Mouse (Mus musculus): ENCODE measurements around the gene Diaph2.
"Not testable (repeated sequence)": the region's sequence is repeated elsewhere in the genome, so short reads cannot be mapped to it uniquely, and the experiment has no call there.

Diaph2 gene

DNA sequence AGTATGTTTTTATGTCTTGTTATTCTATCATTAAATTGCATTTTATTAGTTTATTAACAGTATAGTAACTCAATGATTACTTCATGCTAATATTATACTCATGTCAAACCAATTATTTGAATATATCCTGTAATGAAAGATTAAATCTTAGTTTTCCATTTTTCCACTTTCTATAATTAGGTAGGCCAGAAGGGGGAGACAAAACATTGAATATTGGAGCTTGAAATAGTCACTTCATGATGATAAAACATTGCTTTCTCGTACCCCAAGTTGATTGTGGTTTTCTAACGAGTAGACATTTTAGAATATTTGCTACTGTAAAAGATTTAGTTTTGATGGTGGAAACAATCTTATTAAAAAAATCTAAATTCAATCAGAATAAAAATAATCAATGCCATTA is 82.4 kb downstream of the Diaph2 start:
- no peak for DNase-seq (ENCODE audit: low spot score)

DNA sequence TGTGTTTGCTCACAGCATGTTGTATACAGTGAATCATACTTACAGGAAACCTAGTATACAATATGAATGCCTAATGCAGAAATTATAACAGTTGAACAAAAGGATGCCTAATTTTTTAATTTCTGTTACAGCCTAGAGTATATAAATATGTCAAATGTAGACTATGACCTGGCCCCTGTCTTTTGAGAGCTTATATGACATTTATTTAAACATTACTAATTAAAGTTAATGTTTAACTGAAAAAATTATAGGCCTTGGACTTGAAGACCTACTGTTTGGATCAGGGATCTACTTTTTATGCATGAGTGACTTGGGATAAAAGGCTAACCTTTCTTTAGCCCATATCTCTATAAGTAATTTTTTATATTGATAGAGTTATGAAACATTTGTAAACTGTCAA is 84.3 kb downstream of the Diaph2 start:
- no peak for DNase-seq (ENCODE audit: low spot score)

DNA sequence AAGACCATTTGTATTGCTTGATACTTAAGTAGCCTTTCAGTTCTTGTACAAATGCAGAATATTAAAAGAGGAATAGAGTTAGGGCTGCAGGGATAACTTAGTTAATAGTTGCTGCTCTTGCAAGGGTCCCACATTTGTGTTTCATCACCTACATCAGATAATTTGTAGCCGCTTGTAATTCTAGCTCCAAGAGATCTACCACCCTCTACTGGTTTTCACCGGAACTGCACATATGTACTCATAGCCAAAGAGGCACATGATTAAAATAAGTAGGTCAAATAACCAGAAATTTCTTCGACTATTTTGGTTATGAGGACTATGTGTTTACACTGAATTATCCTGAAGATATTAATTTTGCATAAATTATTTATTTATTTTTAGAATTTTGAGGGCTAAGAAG is 134.9 kb downstream of the Diaph2 start:
- peak; percentile 10 for DNase-seq (ENCODE audit: low spot score)

DNA sequence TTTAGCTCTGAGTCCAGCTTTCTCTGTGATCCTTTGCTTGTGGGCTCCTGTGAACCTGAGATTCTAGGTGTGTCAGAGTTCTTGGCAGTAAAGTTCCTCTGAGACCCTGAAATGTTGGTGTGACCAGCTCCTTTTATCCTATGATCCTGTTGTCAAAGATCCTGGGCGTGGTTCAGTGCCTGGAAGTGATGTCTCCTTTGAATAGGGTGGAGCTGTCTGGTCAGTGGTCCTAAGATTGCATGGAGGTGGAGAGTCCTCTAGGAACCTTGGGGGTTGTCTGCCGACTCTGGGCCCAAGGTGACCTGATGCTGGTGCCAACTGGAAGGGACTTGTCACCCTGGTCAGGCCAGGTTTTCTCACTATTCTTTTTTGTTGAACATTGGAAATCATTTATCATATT is 176.3 kb downstream of the Diaph2 start:
- no peak for DNase-seq (ENCODE audit: low spot score)

DNA sequence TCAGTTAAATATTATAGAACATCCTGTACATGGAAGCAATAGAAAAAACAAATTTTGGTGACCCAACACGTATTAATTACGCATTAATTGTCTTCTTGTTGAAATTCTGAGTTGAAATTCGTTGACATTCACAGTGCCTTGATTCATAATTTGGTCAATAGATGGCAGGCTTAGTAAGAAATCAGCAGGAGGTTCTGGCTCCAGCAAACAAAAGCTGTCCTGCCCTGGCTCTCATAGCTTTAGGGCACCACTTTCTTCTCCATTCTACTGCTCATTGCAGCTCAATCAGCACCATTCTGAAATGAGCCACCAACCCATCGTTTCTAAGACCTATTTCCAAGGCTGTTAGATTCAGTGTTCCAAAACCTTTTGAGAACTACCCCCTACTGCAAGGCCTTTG is 225.3 kb downstream of the Diaph2 start:
- DNase-seq (ENCODE audit: low spot score) = no peak

DNA sequence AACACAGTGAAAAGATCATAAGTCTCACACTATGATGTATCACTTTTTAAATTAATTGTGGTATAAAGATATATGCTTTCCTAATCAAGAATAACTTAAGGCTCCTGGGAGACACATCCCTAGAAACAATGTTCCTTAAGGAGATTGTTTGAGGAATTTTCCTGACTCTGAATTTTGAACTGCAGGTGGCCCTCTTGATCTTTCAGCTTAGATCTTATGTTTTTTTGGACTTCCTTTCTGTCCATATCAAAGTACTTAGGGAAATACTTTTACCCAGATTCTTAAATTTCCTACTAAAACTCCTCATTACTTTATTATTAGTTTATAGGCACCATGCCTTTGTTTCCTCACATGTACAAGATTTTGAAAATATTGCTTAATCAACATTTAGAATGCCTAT is 258.7 kb downstream of the Diaph2 start:
- no peak for DNase-seq (ENCODE audit: low spot score)

DNA sequence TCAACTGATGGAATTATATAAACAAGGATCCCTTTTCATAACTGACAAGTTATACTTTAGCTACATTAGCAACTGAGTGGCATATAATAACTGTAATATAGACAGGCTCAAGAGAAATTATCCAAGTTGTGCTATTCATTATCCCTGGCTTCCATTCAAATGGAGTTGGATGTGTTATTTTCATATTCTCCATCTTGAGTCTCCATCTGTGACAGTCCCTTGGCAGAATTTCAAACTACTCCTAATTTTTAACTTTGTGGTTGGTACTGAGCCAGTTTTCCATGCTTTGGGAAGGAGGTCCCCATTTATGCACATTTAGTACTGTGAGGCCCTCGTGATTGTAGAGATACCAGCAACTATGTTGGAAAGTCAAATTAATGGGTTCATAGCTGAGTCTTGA is 270.2 kb downstream of the Diaph2 start:
- DNase-seq (ENCODE audit: low spot score) = no peak

DNA sequence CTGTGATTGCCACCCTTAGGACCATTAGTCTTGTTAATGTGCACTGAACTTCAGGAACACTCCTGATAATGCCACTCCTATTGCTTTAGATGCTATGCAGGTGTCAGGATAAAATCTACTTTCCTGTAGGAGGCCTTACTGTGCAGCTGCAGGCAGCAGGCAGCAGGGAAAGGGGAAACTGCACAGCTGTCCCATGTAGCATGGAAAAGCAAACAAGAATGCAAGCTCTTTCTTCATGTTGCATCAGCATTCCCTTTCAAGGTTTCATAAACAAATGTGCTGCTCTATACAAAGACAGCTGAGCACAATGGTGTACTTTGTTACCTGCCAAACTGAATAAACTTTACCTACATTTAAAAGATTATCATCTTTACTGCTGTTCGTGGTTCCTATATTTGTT is 295.0 kb downstream of the Diaph2 start:
- DNase-seq (ENCODE audit: low spot score) = no peak

DNA sequence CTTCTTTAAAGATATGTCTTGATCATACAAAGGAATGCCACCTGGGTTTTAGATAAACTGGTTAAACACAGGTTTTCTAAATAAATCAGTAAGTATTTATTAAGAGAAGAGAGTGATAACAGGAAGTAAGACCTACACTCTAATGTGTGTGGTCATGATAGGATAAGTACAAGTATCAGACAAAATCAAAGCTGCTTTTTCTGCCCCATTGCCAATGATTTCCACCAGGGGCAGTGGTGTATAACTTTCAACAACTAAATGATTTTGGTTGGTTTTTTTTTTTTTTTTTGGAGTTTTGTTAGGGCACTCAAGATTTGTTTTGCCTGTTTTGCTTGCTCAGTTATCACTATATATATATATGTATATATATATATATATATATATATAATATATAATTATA is 399.7 kb downstream of the Diaph2 start:
- DNase-seq (ENCODE audit: low spot score) = no peak

DNA sequence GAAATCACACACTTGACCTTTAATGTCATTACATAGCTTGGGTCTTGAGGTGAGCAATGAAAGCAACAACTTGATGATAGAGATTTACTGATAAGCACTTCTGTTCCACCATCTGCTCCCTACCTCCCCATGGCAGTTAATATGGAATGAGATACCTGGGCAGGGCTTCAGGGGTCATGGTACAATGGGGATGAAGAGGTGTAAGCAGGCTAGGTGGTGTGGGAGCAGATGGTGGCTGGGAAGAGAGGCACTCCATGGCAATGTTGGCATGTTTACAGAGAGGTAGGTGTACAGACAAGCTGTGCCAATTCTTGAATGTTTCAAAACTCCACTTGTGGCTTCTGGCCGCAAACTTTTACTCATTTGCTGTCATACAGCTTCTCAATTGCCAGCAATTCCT is 402.6 kb downstream of the Diaph2 start:
- no peak for DNase-seq (ENCODE audit: low spot score)

DNA sequence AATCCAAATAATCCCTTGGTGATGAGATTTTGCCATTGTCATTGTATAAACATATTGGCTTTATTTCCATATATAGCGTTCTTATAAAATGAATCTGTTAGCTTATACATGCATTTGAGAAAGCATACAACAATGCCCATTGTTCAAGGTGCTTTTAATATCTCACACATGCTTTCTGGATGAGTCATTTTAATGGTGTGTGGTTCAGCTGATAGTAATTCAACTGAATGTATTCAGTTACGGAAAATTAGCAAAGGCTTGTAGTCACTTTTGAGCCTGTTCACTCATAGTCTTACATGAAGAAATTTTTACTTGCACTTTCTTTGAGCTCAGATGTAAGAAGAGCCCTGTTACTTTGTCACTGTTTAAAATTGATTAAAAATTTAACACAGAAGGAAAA is 423.6 kb downstream of the Diaph2 start:
- DNase-seq (ENCODE audit: low spot score) = no peak

DNA sequence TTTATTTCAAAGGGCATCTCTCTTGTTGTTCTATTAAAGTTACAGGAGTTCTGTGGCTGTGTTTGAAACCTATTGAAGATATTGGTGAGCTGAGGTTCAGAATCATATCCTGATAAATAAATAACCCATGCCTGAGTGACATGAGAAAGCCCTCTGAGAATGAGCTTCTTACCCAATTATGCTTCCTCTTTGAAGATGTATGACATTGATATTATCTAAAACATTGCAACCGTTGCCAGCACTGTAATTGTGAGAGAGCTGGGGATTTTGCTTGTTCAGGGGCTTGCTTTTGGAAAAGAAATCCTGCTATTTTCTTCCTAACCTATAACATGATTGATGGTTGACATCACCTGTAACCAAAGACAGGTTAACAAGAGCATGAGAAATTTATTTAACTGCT is 438.3 kb downstream of the Diaph2 start:
- DNase-seq (ENCODE audit: low spot score) = no peak

DNA sequence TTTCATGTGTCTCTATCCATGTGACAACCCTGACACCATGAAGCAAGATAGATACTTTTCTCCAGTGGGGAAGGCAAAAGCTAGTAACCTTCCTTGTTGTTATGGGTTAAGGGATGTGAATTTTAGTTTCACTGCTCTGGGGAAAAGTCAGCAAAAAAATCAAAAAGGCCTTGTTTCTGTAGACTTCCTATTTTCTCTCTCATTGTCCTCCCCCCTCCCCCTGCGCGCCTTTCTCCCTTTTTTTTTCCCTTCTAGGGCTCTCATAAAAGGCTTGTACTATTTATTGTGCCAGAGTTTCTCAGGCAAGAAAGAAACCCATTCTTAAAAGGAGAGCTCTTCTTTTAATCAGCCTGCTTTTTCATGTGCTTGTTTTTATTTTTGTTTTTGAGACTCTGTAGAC is 438.9 kb downstream of the Diaph2 start:
- no peak for DNase-seq (ENCODE audit: low spot score)

DNA sequence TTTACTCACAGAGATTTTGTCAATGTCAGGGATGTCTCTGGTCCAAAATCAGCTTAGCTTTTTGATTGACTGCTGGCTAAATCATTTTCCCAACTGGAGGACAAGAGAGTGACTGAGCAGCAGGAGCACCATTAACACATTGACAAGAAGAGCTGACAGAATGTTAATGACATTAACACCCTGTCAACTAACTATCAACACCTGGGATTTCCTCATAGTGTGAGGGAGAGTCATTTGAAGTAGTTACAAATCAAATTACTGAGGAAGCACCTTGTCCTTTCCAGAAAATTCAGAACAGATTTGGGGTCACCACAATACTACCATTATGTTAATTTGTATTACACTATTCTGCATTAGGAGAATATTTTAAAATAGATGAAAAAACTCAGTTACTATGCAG is 439.7 kb downstream of the Diaph2 start:
- DNase-seq (ENCODE audit: low spot score) = no peak

DNA sequence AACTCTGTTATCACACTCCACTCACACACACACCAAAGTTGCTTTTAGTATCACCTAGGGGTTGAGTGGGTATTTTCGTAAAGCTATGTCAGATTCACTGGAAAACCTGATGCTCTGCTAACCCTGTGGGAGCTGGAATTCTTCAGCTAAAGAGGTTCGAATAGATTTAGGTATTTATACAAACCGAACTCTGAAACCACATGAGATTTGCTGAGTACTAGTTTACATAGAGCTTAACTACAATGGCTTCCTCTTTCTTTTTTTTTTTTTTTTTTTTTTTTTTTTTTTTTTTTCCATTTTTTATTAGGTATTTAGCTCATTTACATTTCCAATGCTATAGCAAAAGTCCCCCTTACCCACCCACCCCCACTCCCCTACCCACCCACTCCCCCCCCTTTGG is 447.9 kb downstream of the Diaph2 start:
- DNase-seq (ENCODE audit: low spot score) = not testable (repeated sequence)

DNA sequence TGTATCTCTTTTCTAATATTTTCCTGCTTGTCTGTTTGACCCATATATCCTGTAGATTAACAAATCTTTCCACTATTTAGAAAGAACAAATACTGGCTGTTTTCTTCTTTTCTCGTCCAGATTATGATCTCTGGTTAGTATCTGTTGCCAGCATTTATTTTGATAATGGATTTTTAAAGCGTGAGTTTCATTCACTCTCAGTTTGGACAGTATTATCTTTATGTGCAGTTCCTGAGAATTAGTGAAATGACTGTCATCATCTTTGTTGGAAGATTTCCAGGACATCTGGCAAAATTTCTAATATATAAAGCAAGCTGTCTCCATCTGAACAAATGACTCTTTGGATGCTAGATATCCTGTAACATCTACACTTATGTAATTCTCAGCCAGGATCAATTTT is 455.7 kb downstream of the Diaph2 start:
- DNase-seq (ENCODE audit: low spot score) = no peak

DNA sequence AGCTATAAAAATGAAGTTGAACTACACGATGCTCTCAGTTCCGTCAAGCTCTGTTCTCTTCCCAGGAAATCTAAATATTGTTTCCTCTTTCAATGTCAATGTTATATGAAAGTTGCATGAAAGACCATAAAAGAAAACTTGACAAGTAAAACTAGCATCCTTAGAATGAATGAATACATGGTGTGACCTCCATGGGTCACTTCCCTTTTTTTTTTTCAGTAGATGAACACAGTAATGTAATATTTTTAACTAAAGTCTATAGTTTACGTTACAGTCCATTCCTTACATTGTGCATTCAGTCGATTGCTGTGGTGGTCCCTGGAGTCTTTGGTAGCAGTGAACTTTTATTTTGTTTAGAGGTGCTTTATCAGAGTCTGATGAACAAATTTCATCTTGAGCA is 462.7 kb downstream of the Diaph2 start:
- DNase-seq (ENCODE audit: low spot score) = no peak

DNA sequence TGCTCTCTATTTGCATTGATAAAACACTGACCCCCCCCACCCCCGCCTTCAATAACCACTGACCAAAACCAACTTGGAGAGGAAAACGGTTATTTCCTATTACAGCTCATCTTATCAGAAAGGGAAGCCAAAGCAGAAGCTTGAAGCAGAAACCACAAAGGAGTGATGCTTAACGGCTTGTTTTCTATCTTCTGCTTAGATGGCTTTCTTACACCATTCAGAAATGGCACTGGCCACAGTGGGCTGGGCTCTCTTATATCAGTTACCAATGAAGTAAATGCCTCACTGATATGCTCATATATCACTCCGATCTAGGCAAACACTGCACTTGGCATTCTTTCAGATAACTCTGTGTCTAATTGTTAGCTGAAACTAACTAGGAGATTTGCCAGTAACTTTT is 463.2 kb downstream of the Diaph2 start:
- DNase-seq (ENCODE audit: low spot score) = no peak

DNA sequence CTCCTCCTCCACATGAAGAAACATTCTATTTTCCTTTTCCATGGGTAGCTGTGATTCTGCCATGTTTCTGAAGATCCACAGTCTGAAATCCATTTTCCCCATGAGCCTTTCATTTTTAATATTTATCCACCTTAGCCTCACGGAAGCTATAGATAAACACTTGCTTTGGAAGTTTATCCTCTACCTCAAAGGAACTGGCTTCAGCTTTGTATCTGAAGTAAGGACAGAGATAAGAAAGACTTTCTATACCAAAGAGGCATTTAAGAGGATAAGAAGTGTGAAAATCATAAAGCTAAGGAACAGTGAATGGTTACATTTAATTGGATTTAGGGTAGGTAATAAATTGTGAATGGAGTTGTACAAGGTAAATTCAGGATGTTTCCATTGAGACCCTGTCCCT is 480.5 kb downstream of the Diaph2 start:
- DNase-seq (ENCODE audit: low spot score) = no peak

DNA sequence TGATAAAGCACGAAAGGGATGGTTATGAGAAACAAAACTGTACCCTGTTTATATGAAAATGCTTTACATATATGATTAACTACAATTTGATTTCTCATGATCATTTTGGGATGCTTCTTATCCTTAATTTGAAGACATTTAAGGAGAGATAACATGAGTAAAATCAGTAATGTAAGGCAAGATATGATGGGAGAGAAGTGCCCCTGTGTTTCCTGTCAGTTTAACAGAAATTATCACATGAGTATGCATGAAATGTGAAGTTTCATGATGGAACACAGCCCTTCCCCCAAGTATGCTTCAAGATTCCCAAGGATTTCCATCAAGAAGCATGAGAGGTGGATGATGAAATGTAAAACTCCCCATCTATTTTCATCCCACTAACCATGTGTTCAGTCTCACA is 485.6 kb downstream of the Diaph2 start:
- no peak for DNase-seq (ENCODE audit: low spot score)

DNA sequence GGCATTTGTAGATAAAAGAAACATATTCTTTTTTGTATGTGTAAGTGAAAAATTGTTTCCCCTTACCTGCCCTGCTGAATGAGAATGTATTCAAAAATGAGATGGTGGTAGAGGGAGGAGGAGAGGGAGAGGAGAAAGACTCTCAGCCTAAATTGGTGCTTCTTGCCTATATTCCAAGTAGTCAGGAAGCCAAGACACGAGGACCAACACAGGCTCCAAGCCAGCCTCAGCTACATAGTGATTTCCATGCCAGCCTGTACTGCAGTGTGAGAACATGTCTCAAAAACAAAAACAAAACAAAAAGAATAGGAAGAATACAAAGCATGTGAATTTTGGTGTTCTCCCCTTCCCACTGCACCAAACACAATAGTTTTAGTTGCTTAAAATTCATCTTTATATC is 497.1 kb downstream of the Diaph2 start:
- DNase-seq (ENCODE audit: low spot score) = no peak

DNA sequence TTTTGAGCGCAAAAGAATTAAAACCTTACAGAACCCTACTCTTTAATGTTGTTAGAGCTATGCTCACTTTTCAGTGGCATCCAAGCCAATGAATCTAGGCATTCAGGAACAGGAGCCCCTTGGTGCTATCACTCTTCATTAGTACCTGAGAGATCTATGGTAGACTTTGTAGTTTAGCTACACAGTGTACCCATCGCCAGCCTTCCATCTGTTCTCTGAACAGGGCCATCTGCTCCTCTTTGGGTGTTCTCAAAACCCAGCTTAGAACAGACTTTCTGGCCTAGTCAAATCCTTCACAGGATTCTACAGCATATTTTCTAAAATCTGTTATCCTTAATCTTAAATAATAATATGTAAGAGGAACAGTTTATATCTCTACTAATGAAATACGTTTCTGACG is 504.1 kb downstream of the Diaph2 start:
- no peak for DNase-seq (ENCODE audit: low spot score)

DNA sequence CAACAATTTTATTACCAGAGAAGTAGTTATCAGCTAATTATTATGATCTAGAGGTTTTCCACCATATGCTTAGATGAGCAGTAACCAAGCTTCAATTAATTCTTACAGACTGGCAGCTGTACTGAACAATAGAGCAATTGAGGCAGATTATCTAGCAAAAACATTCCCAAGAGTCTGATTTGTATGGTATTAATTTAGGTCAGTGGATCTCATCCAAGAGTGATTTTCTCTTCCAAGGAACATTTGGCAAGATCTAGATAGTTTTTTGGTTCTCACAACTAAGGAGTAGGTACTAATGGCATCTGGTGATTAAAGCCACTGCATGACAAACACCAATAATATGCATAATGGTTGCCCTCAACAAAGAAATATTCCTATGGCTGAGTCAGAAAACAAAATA is 516.2 kb downstream of the Diaph2 start:
- DNase-seq (ENCODE audit: low spot score) = no peak

DNA sequence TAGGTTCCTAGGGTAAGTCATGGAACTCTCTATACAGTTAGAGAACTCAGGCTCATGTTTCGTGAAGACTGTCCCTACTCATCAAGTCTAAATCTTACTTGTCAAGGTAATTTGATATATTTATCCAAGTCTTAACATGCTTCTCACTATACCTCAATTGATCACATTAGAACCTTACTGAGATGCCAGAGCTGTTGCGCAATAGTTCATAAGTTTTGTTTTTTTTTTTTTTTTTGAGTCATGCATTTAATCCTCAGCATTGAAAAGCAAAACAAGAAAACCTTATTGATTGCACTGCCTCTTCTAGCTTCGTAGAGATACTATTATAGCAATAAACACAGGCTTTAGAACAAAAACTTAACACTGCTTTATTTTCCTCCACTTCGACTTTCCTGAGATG is 529.6 kb downstream of the Diaph2 start:
- no peak for DNase-seq (ENCODE audit: low spot score)

DNA sequence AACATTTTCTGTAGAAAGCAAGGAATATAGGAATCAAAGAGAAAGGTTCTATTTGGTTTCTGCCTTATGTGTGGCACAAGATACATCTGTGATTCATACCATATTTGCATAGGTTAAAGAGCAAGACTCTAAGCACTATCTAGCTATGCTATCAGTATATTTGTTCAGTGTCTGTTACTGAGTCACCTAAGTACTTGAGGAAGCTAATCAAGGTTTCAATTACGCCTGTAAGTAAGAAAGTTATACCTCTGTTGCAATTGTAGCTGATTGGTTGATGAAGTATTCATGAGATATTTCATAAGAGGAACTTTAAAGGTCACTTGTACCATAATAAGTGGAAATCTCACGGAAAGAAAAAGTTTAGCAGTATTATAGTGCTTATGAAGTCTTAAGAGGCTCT is 531.9 kb downstream of the Diaph2 start:
- no peak for DNase-seq (ENCODE audit: low spot score)

DNA sequence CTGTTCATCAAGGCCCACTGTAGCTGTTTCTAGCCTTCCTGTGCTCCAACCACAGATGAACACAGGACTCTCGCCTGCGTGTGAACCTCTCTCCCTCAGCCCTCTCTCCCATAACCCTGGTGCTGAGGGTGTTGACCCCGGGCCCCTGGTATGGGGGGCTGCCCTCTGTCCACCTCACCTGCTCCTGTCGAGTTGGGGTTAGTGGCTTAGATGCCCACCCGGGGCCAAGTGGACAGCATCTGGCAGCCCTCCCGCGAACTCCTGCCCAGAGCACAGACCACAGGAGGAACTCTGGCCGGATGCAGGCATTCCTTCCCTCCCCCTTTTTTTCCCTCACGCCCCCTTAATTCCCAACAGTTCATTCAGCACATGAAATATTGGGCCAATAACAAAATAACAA is 537.5 kb downstream of the Diaph2 start:
- no peak for DNase-seq (ENCODE audit: low spot score)
